Mouse (Mus musculus): ENCODE data around the gene Mmp21.
A peak's percentile ranks its signal among the peaks of the same experiment; 100 is the strongest.
"Not testable (repeated sequence)": the region's sequence is repeated elsewhere in the genome, so short reads cannot be mapped to it uniquely, and the experiment has no call there.

Gene Mmp21

GRCm38 (mm10) chr7:133679961-133680360 is at the start of gene Mmp21:
Gene Mmp21, minus strand, starts transcription at chr7:133680061.
- DNase-seq (ENCODE audit: low read depth), result no peak

DNA sequence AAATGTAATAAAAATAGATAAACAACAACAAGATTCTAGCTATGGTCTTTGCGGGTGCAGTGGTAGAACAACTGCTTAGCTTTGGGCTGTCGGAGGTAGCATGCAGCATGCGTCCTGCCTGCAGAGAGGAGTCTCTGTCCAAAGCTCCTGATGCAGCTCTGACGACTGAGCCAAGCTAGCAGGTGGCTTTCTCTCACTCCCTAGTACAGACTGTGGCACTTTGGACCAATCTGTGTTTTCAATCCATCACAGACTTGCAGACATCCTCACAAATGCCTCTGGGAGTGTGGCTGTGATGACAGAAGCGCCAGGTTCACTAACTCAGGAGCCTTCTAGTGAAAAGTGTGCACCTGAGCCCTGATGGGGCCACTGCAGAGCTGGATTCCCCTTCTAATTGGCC is 49.5 kb upstream of the Mmp21 start:
- no peak for DNase-seq (ENCODE audit: low read depth)

- DNase-seq (ENCODE audit: low read depth), result no peak
Measured at GRCm38 (mm10) chr7:133727027-133727426, 47.2 kb upstream of the Mmp21 start.

DNA sequence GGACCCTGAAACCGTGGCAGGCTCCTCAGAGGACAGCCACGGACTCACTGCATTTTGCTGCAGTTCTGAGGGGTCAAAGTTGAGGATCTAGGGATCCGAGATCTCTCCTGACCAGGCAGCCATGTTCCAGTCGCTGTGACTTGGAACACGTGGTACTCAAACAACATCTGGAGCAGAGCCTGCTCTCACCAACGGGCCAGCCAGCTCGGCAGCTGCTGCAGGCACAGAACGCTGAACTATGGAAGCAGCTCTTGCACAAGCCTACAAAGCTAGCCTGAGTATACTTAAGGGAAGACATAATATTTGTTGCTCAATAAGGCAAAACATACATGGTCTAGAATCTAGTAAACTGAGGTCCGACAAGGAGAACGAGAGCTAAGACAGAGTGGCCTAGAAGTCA is 45.7 kb upstream of the Mmp21 start:
- no peak for DNase-seq (ENCODE audit: low read depth)

GRCm38 (mm10) chr7:133724844-133725243 is 45.0 kb upstream of the Mmp21 start:
- no peak for DNase-seq (ENCODE audit: low read depth)

DNA sequence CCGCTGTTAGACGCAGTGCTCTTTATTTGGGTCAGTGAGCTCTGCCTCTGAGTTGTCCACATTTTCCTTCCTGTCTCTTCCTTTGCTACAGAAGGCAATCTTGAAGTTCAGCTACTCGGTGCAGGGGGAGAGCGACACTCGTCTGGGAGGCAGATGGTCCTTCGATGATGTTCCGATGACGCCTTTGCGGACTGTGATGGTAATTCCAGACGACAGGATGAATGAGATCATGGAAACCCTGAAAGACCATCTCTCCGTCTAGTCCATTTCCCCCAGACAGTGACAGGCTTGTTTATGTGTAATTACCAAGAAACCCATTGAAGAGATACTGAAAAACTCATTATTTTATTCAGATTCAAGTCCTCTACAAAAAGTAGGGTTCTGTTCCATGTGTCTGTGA is 40.8 kb upstream of the Mmp21 start:
- DNase-seq (ENCODE audit: low read depth), result no peak

GRCm38 (mm10) chr7:133718580-133718979 is 38.7 kb upstream of the Mmp21 start:
- DNase-seq (ENCODE audit: low read depth), result no peak

DNA sequence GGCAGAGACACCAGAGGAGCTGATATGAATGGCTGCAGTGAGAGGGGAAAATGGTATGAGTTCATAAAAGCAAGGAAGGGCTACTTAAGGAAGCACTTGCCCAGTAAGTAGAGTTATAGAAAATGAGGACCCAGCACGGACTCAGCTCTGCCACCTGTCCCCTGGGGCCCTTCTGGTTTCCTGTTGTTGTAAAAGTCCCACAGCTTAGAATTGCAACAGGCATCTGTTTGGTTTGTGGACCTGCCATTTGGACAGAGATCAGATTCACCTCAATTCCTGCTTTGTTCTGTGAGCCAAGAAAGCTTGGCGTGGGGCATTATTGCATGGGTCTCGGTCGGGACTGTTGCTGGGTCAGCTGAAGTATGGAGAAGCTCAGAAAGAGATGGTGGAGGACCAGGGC is 35.5 kb upstream of the Mmp21 start:
- DNase-seq (ENCODE audit: low read depth), result no peak

GRCm38 (mm10) chr7:133707301-133707700 is 27.4 kb upstream of the Mmp21 start:
- DNase-seq (ENCODE audit: low read depth), result no peak

DNA sequence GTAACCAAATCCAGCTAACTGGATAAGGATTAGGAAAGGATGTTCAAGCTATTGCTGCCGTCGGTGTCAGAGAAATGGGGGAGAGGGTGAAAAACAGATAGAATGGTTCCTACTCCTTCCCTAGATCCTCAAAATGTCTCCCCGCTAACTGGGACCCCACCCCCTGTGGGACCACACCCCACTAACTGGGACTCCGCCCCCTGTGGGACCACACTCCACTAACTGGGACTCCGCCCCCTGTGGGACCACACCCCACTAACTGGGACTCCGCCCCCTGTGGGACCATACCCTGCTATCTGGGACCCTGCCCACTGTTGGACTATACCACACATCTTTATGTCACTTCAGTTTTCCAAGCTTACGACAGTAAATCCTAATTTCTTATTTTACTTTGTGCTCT is 24.0 kb upstream of the Mmp21 start:
- no peak for DNase-seq (ENCODE audit: low read depth)

DNA sequence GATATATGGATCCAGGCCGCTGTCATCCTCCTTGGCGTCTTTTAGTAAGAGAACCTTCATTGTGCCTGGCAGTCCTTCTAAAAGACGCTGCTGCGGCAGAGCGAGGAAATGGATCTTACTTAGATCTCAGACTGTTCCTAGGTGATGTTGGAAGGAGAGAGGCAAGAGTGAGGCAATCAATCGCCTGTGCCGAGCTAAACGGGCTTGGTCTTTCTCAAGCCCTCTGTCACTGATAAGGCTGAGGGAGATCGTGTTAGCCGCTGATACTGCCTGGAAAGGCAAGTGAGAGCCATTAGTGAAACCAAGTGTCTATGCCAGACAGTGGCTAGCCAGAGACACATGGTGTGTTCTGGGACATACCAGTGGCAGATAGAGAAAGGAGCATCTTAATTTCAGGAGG is 22.5 kb upstream of the Mmp21 start:
- DNase-seq (ENCODE audit: low read depth), result peak; percentile 89

DNA sequence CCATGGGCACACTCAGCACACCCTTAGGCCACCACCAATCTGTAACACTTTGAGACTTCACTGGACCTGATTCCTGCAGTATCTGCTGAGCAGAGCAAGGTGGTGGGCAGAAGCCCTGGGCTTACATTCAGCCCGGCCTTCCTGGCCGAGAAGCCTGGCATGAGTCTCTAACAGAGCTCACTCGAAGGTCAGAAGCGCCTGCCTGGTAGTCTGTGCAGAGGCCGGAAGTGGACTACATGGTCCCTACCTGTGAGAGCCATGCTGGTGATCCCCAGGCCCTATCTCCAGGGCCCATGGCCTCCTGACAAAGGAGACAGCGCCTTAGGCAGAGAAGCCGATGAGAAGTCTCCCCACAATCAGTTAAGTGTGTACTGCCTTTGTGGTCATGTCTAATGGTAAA is 21.5 kb upstream of the Mmp21 start:
- no peak for DNase-seq (ENCODE audit: low read depth)

GRCm38 (mm10) chr7:133699885-133700284 is 20.0 kb upstream of the Mmp21 start:
- no peak for DNase-seq (ENCODE audit: low read depth)

- peak; percentile 77 for DNase-seq (ENCODE audit: low read depth)
Measured at GRCm38 (mm10) chr7:133698021-133698709, 18.3 kb upstream of the Mmp21 start.

DNA sequence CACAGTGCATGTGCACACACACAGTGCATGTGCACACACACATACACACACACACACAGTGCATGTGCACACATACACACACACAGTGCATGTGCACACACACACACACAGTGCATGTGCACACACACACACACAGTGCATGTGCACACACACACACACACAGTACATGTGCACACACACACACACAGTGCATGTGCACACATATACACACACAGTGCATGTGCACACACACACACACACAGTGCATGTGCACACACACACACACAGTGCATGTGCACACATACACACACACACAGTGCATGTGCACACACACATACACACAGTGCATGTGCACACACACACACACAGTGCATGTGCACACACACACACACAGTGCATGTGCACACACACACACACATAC is 5.8 kb upstream of the Mmp21 start:
- DNase-seq (ENCODE audit: low read depth), result not testable (repeated sequence)

DNA sequence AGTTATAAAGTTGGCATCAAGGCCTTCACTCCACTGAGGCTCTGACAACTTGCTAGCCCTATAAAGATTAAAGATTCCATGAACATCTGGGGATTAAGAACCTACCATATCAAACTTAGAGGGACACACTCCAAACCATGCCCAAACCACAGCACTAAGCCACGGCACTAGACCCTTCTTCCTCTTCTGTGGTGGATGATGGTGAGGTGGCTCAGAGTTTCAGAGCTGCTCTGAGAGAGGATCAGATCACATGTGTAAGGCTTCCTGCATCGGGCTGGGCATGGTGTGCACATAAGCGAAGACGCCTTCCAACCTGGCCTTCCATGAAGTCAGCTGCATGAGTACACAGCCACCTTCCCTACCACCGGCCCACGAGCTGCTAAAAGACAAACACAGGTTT is 4.8 kb upstream of the Mmp21 start:
- DNase-seq (ENCODE audit: low read depth), result no peak

DNA sequence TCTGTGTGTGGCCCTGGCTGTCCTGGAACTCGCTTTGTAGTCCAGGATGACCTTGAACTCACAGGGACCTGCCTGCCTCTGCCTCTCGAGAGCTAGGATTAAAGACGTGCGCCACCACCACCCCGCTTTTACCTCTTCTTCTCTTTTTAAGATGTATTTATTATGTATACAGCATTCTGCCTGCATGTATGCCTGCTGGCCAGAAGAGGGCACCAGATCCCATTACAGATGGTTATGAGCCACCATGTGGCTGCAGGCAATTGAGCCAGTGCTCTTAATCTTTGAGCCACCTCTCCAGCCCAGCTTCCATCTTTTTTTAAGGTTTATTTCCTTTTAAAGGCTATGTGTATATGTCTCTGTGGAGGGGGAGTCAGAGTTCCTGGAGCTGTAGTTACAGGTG is 4.2 kb upstream of the Mmp21 start:
- no peak for DNase-seq (ENCODE audit: low read depth)

DNA sequence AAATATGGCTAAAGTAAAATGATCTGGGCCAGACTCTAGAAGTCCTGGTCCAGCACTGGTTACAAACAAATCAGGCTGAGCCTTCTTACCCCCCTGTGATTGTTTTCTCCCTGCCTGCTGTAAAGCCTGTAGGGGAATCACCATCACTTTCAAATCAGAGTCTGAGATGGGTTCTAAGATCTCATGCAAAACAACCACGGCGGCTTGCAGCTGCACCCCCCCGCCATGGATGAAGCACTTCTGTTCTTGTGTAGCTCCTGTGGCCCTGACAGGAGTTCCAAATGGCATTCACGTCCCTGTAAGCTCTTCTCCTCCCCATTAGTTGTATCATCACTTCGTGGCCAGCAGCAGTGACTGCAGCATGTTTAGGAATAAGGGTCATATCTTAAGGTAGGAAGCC is 3.8 kb upstream of the Mmp21 start:
- no peak for DNase-seq (ENCODE audit: low read depth)

- no peak for DNase-seq (ENCODE audit: low read depth)
Measured at GRCm38 (mm10) chr7:133679439-133679838, 422 bp downstream of the Mmp21 start.

DNA sequence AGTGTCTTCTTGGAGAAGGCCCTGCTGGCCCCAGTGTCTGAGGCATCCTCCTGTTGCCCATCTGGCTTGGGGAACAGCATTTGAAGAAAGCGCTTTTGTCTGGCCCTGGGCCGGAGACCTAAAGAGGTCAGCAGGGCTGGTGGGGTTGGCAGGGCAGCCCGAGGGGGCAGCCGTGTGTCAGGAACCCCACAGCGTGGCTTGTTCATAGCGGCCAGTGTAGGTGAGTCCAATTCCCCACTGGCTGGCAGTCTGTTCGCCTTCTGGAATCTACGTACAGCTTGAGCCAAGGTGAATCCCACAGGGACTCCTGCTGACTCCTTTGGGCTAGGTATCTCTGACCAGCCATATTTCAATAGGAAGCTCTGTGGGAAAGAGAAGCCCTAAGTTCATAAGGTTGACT is 1.1 kb downstream of the Mmp21 start:
- DNase-seq (ENCODE audit: low read depth), result no peak

DNA sequence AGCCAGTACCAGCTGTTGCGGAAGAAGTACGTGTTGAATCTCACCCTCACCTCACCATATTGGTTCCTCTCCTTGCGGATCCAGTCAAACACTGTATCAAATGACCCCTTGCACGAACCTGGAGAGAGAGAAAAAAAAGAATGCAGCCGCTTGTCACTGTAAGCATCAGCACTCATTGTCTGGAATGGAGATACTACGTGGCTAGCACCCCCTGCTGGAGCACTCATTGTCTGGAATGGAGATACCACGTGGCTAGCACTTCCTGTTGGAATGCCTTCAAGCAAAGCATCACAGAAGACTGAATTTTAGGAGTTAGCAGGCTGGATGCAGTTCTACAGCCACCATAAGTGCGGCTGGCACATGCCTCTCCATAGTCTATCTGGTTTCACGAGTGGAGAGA is 3.9 kb downstream of the Mmp21 start:
- no peak for DNase-seq (ENCODE audit: low read depth)

GRCm38 (mm10) chr7:133670846-133671245 is 9.0 kb downstream of the Mmp21 start:
- DNase-seq (ENCODE audit: low read depth), result peak; percentile 20

GRCm38 (mm10) chr7:133669946-133670345 is 9.9 kb downstream of the Mmp21 start:
- DNase-seq (ENCODE audit: low read depth), result no peak

GRCm38 (mm10) chr7:133669071-133669470 is 10.8 kb downstream of the Mmp21 start:
- no peak for DNase-seq (ENCODE audit: low read depth)

DNA sequence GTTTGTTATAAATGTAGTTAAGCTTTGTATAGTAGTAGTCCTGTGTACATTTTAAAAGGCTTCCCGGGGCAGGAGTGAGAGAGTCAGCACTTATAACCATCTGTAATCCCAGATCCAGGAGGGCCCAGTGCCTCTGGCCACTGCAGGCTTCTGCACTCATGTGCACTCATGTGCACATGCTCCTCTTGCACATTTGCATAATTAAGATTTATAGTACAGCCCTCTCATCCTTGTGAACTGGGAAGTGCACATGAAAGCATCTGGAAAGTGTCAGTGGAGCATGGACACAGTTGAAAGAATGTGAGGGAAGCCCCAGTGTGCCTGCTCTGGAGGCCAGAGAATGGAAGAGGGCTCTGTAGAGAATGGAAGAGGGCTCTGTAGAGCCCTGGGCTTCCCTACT is 17.4 kb downstream of the Mmp21 start:
- no peak for DNase-seq (ENCODE audit: low read depth)
